Mouse (Mus musculus) cortical plate, adult 2 months (tissue): ENCODE results near the gene Mgmt. TPM values are rescaled to one million over a fixed set of nuclear protein-coding genes. Genes with fewer than 3 reads are reported as not detected.

ENCODE experiments used
- H3K27ac ChIP-seq: fragments of 200-500 bp; 2 replicates; pipeline ENCODE4 v1.5.1; 2012; ENCODE audit warnings: low read length, control low read depth, inconsistent platforms; ENCODE audit not compliant: insufficient read depth
- H3K4me1 ChIP-seq: fragments of 200-500 bp; 2 replicates; pipeline ENCODE4 v1.6.1; 2011; ENCODE audit warnings: low read length; ENCODE audit not compliant: control insufficient read depth, insufficient read depth
- H3K4me3 ChIP-seq: fragments of 200-500 bp; 2 replicates; pipeline ENCODE4 v1.5.1; 2011; ENCODE audit warnings: mild to moderate bottlenecking, low read length, control low read depth; ENCODE audit not compliant: insufficient read depth
- CTCF ChIP-seq: fragments of 200-500 bp; IDR thresholded peaks from 2 replicates; pipeline ENCODE4 v1.5.1; 2011; ENCODE audit warnings: mild to moderate bottlenecking, control low read depth, low read length; ENCODE audit not compliant: insufficient read depth; ENCODE audit errors: extremely low read depth
- POLR2A ChIP-seq: fragments of 200-500 bp; IDR thresholded peaks from 2 replicates; pipeline ENCODE4 v1.6.1; 2011; ENCODE audit warnings: mild to moderate bottlenecking, low read length, control low read depth; ENCODE audit not compliant: insufficient read depth; ENCODE audit errors: extremely low read depth
- polyA plus RNA-seq: library from polyadenylated mRNA; depleted of rRNA; stranded (reverse); fragments of >200 nt; gene quantifications from 2 replicates; pipeline ENCODE4 v1.2.3, GENCODE M21; 2012

The Mgmt gene
- polyA plus RNA-seq, 1 experiment = 0.84 TPM

DNA sequence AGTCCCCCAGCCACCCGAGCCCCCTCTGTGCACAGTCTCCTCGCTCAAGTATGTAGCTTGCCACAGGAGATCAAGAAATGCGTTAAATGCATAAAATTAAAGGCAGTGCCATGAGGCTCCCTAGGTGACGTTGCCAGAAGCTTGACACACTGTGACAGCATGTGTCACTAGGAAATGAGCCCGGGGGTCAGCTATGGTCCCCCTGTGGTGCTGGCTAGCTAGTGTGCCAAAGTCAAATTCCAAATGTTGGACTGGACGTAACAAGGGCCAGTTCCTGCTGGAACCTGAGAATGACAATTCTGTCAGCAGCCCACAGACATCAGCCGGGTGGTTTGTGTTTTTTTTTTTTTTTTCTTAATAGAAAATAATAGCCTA, 144.5 kb downstream of the Mgmt start:
- TF ChIP-seq POLR2A (no peak), CTCF (no peak)
- Histone ChIP-seq H3K4me1 (no peaks in the 10 kb centered on the region), H3K4me3 (no peak overlapping the region), H3K27ac (no peak overlapping the region)

DNA sequence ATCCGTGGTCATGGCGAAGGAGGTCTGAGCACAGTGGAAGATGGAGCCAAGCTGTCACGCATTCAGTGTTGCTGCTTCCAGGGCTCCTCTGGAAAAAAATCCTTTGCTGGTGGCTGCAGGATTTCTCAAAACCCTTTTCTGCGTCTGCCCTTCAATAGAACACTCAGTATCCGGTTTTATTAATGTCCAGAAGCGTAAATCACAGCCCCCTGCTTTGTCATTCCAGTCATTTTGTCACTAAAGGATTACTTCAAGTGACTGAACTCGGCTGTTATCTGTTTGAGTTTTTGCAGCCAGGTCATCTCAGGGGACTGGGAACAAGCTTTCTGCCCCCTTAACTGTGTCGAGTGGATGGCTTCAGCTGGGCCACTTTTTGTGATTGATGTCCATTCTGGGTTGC, 146.2 kb downstream of the Mgmt start:
- no peak for TF ChIP-seq POLR2A
- no peak for TF ChIP-seq CTCF
- no peaks in the 10 kb centered on the region for H3K4me1 ChIP-seq

GRCm38 (mm10) chr7:137046891-137047290, 152.5 kb downstream of the Mgmt start:
- H3K4me3 ChIP-seq = no peak overlapping the region
- TF ChIP-seq CTCF = no peak
- no peak for TF ChIP-seq POLR2A
- no peaks in the 10 kb centered on the region for H3K4me1 ChIP-seq
- H3K27ac ChIP-seq = no peak overlapping the region

More for the DNA sequence above, 146.2 kb downstream of the Mgmt start:
- H3K27ac ChIP-seq = no peak overlapping the region
- no peak overlapping the region for H3K4me3 ChIP-seq

DNA sequence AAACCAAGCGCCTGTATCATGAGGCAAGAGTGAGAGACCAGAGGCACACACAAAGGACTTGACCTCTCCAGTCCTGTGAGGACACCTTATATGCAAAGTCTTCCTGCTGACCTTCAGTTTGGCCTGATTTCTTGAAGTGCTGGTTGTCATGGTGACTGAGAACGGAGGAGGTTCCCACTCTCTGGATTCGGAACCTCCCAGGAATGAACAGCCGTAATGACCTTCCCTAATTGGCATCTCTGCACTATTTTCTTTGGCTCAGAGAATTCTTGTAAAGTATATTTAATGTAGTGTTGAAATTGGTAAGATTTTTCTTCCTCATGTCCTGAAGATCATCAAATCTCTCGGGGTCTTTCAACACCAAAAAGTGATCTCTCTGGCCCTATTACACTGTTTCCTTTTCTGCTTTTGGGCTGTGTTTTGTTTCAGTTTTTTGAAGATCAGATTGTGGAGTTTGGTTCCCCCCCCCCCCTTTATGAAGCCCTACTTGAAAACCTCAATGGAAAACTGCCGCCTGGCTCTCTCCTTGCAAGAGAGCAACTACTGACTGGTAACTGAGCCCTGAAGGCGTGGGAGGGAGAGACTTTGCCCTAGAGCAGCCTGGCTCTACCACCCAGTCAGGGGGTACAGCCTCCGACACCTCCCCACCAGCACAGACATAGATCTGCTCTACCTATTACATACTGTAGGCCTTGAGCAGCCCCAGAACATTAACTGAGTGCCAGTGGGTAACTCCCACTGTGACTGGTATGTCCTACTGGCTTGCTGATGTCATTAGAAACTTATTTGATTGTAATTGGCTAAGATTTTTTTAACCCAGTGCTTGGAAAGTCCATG, 153.9 kb downstream of the Mgmt start:
- no peak overlapping the region for H3K27ac ChIP-seq
- H3K4me1 ChIP-seq = no peaks in the 10 kb centered on the region
- H3K4me3 ChIP-seq = no peak overlapping the region
- TF ChIP-seq CTCF = no peak
- no peak for TF ChIP-seq POLR2A

GRCm38 (mm10) chr7:137054343-137054742, 159.9 kb downstream of the Mgmt start:
- H3K4me1 ChIP-seq = no peaks in the 10 kb centered on the region
- H3K4me3 ChIP-seq = no peak overlapping the region
- TF ChIP-seq CTCF = no peak
- no peak for TF ChIP-seq POLR2A
- H3K27ac ChIP-seq = no peak overlapping the region

DNA sequence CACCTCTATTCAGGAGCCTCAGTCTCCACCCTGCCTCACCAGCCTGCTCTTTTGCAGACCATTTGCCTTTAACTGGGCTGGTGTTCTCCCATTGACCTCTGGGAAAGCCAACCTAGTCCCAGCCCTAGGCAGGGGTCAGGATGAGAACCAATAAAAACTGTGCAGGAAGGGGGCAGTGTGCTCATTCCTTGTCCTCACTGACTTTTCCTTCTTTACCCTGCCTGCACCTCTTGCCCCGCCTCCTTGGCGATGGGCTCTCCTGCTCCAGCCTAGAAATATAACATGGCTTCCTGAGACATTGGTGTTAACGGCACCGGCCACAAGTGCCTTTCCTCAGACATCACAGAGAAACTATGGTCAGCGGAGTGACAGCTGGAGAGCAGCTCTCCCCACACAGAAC, 161.7 kb downstream of the Mgmt start:
- TF ChIP-seq POLR2A (no peak), CTCF (no peak)

DNA sequence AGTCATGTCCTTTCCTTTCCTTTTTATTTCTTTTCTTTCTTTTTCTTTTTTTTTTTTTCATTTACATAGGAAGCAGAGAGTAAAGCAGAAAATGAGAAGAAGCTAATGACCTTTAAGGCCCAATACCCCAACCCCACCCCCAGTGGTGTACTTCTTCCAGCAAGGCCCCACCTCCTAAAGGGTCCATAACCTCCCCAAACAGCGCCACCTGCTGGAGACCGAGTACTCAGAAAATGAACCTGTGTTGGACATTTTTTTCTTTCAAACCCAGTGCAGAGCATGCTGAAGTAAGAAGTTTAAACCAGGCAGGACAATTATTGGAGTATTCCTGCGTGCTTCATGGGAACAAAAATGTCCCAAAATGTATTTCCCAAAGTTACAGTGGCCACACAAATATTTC, 166.1 kb downstream of the Mgmt start:
- Histone ChIP-seq H3K4me3 (no peak overlapping the region), H3K27ac (no peak overlapping the region), H3K4me1 (no peaks in the 10 kb centered on the region)
- TF ChIP-seq POLR2A (no peak), CTCF (no peak)

More for the DNA sequence above, 161.7 kb downstream of the Mgmt start:
- Histone ChIP-seq H3K27ac (no peak overlapping the region), H3K4me3 (no peak overlapping the region), H3K4me1 (no peaks in the 10 kb centered on the region)

DNA sequence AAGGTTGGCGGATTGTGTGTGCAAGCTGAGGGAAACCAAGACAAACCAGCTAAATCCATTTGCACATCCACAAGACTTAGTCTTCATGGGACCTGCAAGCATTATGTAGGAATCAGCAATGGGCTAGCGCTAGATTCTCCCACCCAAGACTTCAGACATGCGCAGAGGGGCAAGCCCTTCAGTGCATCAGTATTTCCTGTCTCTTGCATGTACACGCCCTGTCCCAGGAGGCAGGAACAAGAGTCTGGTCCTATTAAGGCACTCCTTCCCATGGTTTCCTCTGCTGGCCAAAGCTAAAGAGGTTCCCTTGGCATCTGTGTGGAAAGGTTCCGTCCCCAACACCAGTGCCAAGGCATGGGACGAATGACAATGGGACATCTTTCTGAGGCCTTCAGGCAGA, 166.7 kb downstream of the Mgmt start:
- TF ChIP-seq CTCF = no peak
- no peak for TF ChIP-seq POLR2A
- Histone ChIP-seq H3K27ac (no peak overlapping the region), H3K4me3 (no peak overlapping the region), H3K4me1 (no peaks in the 10 kb centered on the region)

GRCm38 (mm10) chr7:137064255-137064654, 169.8 kb downstream of the Mgmt start:
- H3K4me3 ChIP-seq = no peak overlapping the region
- H3K4me1 ChIP-seq = no peaks in the 10 kb centered on the region
- H3K27ac ChIP-seq = no peak overlapping the region
- TF ChIP-seq CTCF (no peak), POLR2A (no peak)

GRCm38 (mm10) chr7:137065408-137065807, 171.0 kb downstream of the Mgmt start:
- no peak for TF ChIP-seq POLR2A
- TF ChIP-seq CTCF = no peak
- no peaks in the 10 kb centered on the region for H3K4me1 ChIP-seq
- no peak overlapping the region for H3K27ac ChIP-seq

GRCm38 (mm10) chr7:137066211-137066610, 171.8 kb downstream of the Mgmt start:
- H3K27ac ChIP-seq = no peak overlapping the region
- TF ChIP-seq CTCF (no peak), POLR2A (no peak)
- H3K4me1 ChIP-seq = no peaks in the 10 kb centered on the region
- H3K4me3 ChIP-seq = no peak overlapping the region

More at GRCm38 (mm10) chr7:137065408-137065807, 171.0 kb downstream of the Mgmt start:
- no peak overlapping the region for H3K4me3 ChIP-seq
